Mouse (Mus musculus) ES-Bruce4 (cell line): ENCODE results near the gene Scamp2. TPM values are rescaled to one million over a fixed set of nuclear protein-coding genes. Genes with fewer than 3 reads are reported as not detected.

Experiments
- H3K27ac ChIP-seq: 2 replicates; pipeline ENCODE4 v1.5.1; 2012; ENCODE audit warnings: low read length, inconsistent platforms; ENCODE audit not compliant: insufficient read depth
- H3K27me3 ChIP-seq: 2 replicates; pipeline ENCODE4 v1.6.1; 2012; ENCODE audit warnings: mild to moderate bottlenecking, low read length, inconsistent platforms; ENCODE audit not compliant: control insufficient read depth, poor library complexity, insufficient read depth, severe bottlenecking
- H3K36me3 ChIP-seq: 2 replicates; pipeline ENCODE4 v1.6.1; 2012; ENCODE audit warnings: inconsistent platforms, mild to moderate bottlenecking, low read length, moderate library complexity; ENCODE audit not compliant: control insufficient read depth, poor library complexity, insufficient read depth, severe bottlenecking
- H3K4me1 ChIP-seq: one replicate; pipeline ENCODE4 v1.8.1; 2011; ENCODE audit warnings: low read length; ENCODE audit not compliant: control insufficient read depth, insufficient read depth
- H3K4me3 ChIP-seq: 2 replicates; pipeline ENCODE4 v1.5.1; 2011; ENCODE audit warnings: low read depth, mild to moderate bottlenecking, low read length
- H3K9ac ChIP-seq: 2 replicates; pipeline ENCODE4 v1.6.1; 2012; ENCODE audit warnings: low read depth, mild to moderate bottlenecking, inconsistent platforms; ENCODE audit not compliant: poor library complexity, severe bottlenecking
- H3K9me3 ChIP-seq: replicated peaks from 2 replicates; pipeline ENCODE4 v1.6.1; 2012; ENCODE audit warnings: mild to moderate bottlenecking, low read length, inconsistent platforms; ENCODE audit not compliant: control insufficient read depth, poor library complexity, insufficient read depth, severe bottlenecking
- CTCF ChIP-seq: IDR thresholded peaks from one replicate; pipeline ENCODE4 v1.8.1; 2011; ENCODE audit warnings: low read depth, low read length
- EP300 ChIP-seq: IDR thresholded peaks from 2 replicates; pipeline ENCODE4 v1.6.1; 2011; ENCODE audit warnings: low read depth, low read length; ENCODE audit not compliant: insufficient read depth
- POLR2A ChIP-seq: IDR thresholded peaks from one replicate; pipeline ENCODE4 v1.8.1; 2011; ENCODE audit warnings: low read length; ENCODE audit not compliant: insufficient read depth
- polyA plus RNA-seq: library from polyadenylated mRNA; stranded (reverse); fragments of >200 nt; gene quantifications from 2 replicates; pipeline ENCODE4 v1.2.4, GENCODE M21; 2011; ENCODE audit warnings: low read depth; ENCODE audit not compliant: missing spikeins, insufficient read depth, insufficient read length

The Scamp2 gene
- polyA plus RNA-seq, 1 experiment, result 26.6 TPM

- no peaks in the 10 kb centered on the region for H3K9me3 ChIP-seq
- no peak overlapping the region for H3K9ac ChIP-seq
- no peaks in the 10 kb centered on the region for H3K27me3 ChIP-seq
- H3K27ac ChIP-seq, result no peak overlapping the region
- H3K36me3 ChIP-seq, result no peaks in the 10 kb centered on the region
- H3K4me1 ChIP-seq, result peaks cover 3% of the 10 kb centered on the region
- no peak overlapping the region for H3K4me3 ChIP-seq
- TF ChIP-seq EP300 (no peak), CTCF (no peak), POLR2A (no peak)
Observed at GRCm38 (mm10) chr9:57594174-57594509, 33.4 kb downstream of the Scamp2 start.

GRCm38 (mm10) chr9:57597265-57597664, 36.5 kb downstream of the Scamp2 start:
- no peaks in the 10 kb centered on the region for H3K36me3 ChIP-seq
- TF ChIP-seq POLR2A (no peak), CTCF (no peak), EP300 (no peak)
- H3K9me3 ChIP-seq, result no peaks in the 10 kb centered on the region
- peaks cover 5% of the 10 kb centered on the region for H3K4me1 ChIP-seq
- no peak overlapping the region for H3K9ac ChIP-seq
- H3K27ac ChIP-seq, result no peak overlapping the region
- H3K4me3 ChIP-seq, result no peak overlapping the region
- H3K27me3 ChIP-seq, result no peaks in the 10 kb centered on the region

- Histone ChIP-seq H3K9ac (no peak overlapping the region), H3K27ac (no peak overlapping the region), H3K4me1 (peaks cover 5% of the 10 kb centered on the region), H3K36me3 (no peaks in the 10 kb centered on the region), H3K9me3 (no peaks in the 10 kb centered on the region), H3K27me3 (no peaks in the 10 kb centered on the region), H3K4me3 (no peak overlapping the region)
- no peak for TF ChIP-seq CTCF
- no peak for TF ChIP-seq POLR2A
- TF ChIP-seq EP300, result no peak
Observed at GRCm38 (mm10) chr9:57597929-57598382, 37.2 kb downstream of the Scamp2 start.

- Histone ChIP-seq H3K36me3 (no peaks in the 10 kb centered on the region), H3K9ac (no peak overlapping the region), H3K27me3 (no peaks in the 10 kb centered on the region), H3K27ac (no peak overlapping the region), H3K9me3 (no peaks in the 10 kb centered on the region), H3K4me3 (no peak overlapping the region), H3K4me1 (peaks cover 5% of the 10 kb centered on the region)
- TF ChIP-seq EP300 (no peak), POLR2A (no peak), CTCF (no peak)
Observed at GRCm38 (mm10) chr9:57598851-57599563, 38.3 kb downstream of the Scamp2 start.

GRCm38 (mm10) chr9:57600620-57601352, 40.0 kb downstream of the Scamp2 start:
- Histone ChIP-seq H3K9ac (no peak overlapping the region), H3K9me3 (no peaks in the 10 kb centered on the region), H3K36me3 (no peaks in the 10 kb centered on the region), H3K4me3 (no peak overlapping the region), H3K4me1 (peaks cover 5% of the 10 kb centered on the region), H3K27me3 (no peaks in the 10 kb centered on the region), H3K27ac (no peak overlapping the region)
- TF ChIP-seq POLR2A (no peak), CTCF (no peak), EP300 (0 out of 2 replicates have a peak, but pooled peaks have one; percentile 32)

GRCm38 (mm10) chr9:57601353-57601706, 40.6 kb downstream of the Scamp2 start:
- H3K36me3 ChIP-seq, result no peaks in the 10 kb centered on the region
- H3K27ac ChIP-seq, result no peak overlapping the region
- H3K9ac ChIP-seq, result no peak overlapping the region
- TF ChIP-seq CTCF (no peak), EP300 (no peak), POLR2A (no peak)
- peaks cover 5% of the 10 kb centered on the region for H3K4me1 ChIP-seq
- H3K9me3 ChIP-seq, result no peaks in the 10 kb centered on the region
- no peaks in the 10 kb centered on the region for H3K27me3 ChIP-seq
- no peak overlapping the region for H3K4me3 ChIP-seq
